Mouse (Mus musculus): ENCODE results near the gene Pitpnm2. TPM values are rescaled to one million over a fixed set of nuclear protein-coding genes. Genes with fewer than 3 reads are reported as not detected.
A peak's percentile ranks its signal among the peaks of the same experiment; 100 is the strongest.

The Pitpnm2 gene
- polyA plus RNA-seq, 1 experiment from 2014 or later = 9.2 TPM

DNA sequence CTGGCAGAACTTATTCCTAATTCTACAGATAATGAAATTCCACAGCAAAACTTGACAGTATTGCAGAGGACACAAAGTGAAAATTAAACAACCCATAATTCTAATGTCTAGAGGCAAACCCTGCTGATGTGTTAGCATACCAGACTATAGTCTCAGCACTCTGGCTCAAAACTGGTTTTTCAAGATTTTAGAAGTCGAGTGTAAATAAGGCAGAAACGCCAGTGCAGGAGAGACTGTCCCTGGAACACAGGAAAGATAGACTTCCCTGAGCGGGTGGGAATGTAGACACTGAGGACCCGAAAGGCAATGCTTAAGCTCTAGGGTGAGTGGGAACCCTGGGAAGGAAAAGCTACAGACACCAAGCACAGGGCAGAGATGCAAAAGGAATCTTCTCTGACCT is 12.5 kb upstream of the Pitpnm2 start:
- H3K4me3 ChIP-seq (ENCODE audit: low read depth, low read length) = no peak overlapping the region
- no peak for TF ChIP-seq CTCF (IDR thresholded peaks at IDR 0.05)
- no peak for TF ChIP-seq EP300 (IDR thresholded peaks at IDR 0.05)
- ATAC-seq = peak; percentile 65
- 59% methylated on average over 4 of the region's 4 CpGs for WGBS
- peak overlapping the region; percentile 51; the same call in 1 of the 2 replicates for H3K27ac ChIP-seq (ENCODE audit: low read length)
- H3K27me3 ChIP-seq (replicated peaks; ENCODE audit: insufficient read depth, low read length) = no peaks in the 10 kb centered on the region
- H3K36me3 ChIP-seq (ENCODE audit: insufficient read depth, low read length) = no peaks in the 10 kb centered on the region
- H3K4me2 ChIP-seq (replicated peaks; ENCODE audit: low read depth, low read length) = no peak overlapping the region
- H3K9me3 ChIP-seq (ENCODE audit: low read length) = no peaks in the 10 kb centered on the region
- no peak overlapping the region for H3K9ac ChIP-seq (replicated peaks; ENCODE audit: low read depth)
- DNase-seq (ENCODE audit: low spot score) = peak; percentile 68
- H3K4me1 ChIP-seq (ENCODE audit: insufficient read depth, low read depth, low read length) = peaks cover 7% of the 10 kb centered on the region; the same call in 1 of the 2 replicates

GRCm38 (mm10) chr5:124259133-124259532 is 9.6 kb upstream of the Pitpnm2 start:
- ATAC-seq (peak; percentile 60; the same call in 1 of the 2 replicates), DNase-seq (ENCODE audit: low spot score) (peak; percentile 57)
- H3K36me3 ChIP-seq (ENCODE audit: insufficient read depth, low read length) = no peaks in the 10 kb centered on the region
- H3K9ac ChIP-seq (replicated peaks; ENCODE audit: low read depth) = no peak overlapping the region
- WGBS = 30% methylated on average over 2 of the region's 2 CpGs
- H3K9me3 ChIP-seq (ENCODE audit: low read length) = no peaks in the 10 kb centered on the region
- peaks cover 7% of the 10 kb centered on the region; the same call in 1 of the 2 replicates for H3K4me1 ChIP-seq (ENCODE audit: insufficient read depth, low read depth, low read length)
- H3K4me3 ChIP-seq (ENCODE audit: low read depth, low read length) = no peak overlapping the region
- H3K27me3 ChIP-seq (replicated peaks; ENCODE audit: insufficient read depth, low read length) = no peaks in the 10 kb centered on the region
- no peak overlapping the region for H3K4me2 ChIP-seq (replicated peaks; ENCODE audit: low read depth, low read length)
- TF ChIP-seq EP300 (IDR thresholded peaks at IDR 0.05) (peak; percentile 46; the same call in 1 of the 2 replicates), CTCF (IDR thresholded peaks at IDR 0.05) (peak; percentile 60)
- no peak overlapping the region for H3K27ac ChIP-seq (ENCODE audit: low read length)

DNA sequence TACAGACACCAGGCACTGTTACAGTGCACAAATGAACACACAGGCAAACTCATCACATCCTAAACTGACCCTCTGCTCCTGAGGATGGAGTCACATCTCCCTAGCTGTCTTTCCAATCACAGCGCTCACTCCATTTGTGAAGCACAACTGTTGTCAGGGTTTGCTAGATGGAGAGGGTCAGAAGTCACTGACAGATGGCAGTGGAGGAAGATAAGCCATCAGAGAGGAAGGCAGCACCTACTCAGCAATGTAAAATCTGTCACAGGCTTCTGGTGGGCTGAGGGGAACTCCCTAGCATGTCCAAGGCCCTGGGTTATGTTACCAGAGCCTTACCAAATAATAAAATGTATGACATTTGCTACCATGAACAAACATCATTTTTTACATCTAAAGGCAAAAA is 8.5 kb upstream of the Pitpnm2 start:
- H3K4me3 ChIP-seq (ENCODE audit: low read depth, low read length) = no peak overlapping the region
- no peak overlapping the region for H3K9ac ChIP-seq (replicated peaks; ENCODE audit: low read depth)
- DNase-seq (ENCODE audit: low spot score) (no peak), ATAC-seq (no peak)
- no peaks in the 10 kb centered on the region for H3K27me3 ChIP-seq (replicated peaks; ENCODE audit: insufficient read depth, low read length)
- H3K9me3 ChIP-seq (ENCODE audit: low read length) = no peaks in the 10 kb centered on the region
- no peak overlapping the region for H3K4me2 ChIP-seq (replicated peaks; ENCODE audit: low read depth, low read length)
- H3K36me3 ChIP-seq (ENCODE audit: insufficient read depth, low read length) = no peaks in the 10 kb centered on the region
- WGBS = 100% methylated on average over 1 of the region's 1 CpGs
- peaks cover 4% of the 10 kb centered on the region; the same call in 1 of the 2 replicates for H3K4me1 ChIP-seq (ENCODE audit: insufficient read depth, low read depth, low read length)
- TF ChIP-seq EP300 (IDR thresholded peaks at IDR 0.05) (no peak), CTCF (IDR thresholded peaks at IDR 0.05) (no peak)
- H3K27ac ChIP-seq (ENCODE audit: low read length) = no peak overlapping the region

- ATAC-seq (no peak), DNase-seq (ENCODE audit: low spot score) (no peak)
- H3K36me3 ChIP-seq (ENCODE audit: insufficient read depth, low read length) = no peaks in the 10 kb centered on the region
Measured at GRCm38 (mm10) chr5:124255141-124255540, 5.6 kb upstream of the Pitpnm2 start.

DNA sequence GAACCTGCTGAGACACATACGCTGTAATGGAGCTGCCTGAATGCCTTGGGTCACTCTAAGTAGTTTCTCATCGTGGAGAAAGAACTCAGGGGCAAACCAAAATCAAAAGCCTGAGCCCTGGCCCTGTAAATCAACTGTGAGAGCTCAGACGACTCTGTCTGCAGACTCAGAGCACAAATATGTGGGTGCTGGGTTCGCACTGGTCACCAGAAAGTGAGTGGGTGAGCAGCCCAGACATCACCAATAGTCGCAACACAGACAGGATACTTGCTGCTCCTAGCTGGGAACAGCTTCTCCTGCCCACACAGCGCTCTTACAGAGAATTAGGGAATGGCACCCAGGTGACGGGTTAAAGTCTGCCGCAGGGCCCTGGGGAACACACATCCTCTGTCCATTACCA is 4.0 kb upstream of the Pitpnm2 start:
- Histone ChIP-seq H3K4me1 (ENCODE audit: insufficient read depth, low read depth, low read length) (no peaks in the 10 kb centered on the region), H3K9ac (replicated peaks; ENCODE audit: low read depth) (no peak overlapping the region), H3K4me3 (ENCODE audit: low read depth, low read length) (no peak overlapping the region), H3K27ac (ENCODE audit: low read length) (no peak overlapping the region), H3K27me3 (replicated peaks; ENCODE audit: insufficient read depth, low read length) (no peaks in the 10 kb centered on the region), H3K4me2 (replicated peaks; ENCODE audit: low read depth, low read length) (no peak overlapping the region), H3K36me3 (ENCODE audit: insufficient read depth, low read length) (no peaks in the 10 kb centered on the region), H3K9me3 (ENCODE audit: low read length) (no peaks in the 10 kb centered on the region)
- no peak for DNase-seq (ENCODE audit: low spot score)
- 74% methylated on average over 8 of the region's 8 CpGs for WGBS
- no peak for ATAC-seq
- no peak for TF ChIP-seq CTCF (IDR thresholded peaks at IDR 0.05)
- TF ChIP-seq EP300 (IDR thresholded peaks at IDR 0.05) = no peak

More at GRCm38 (mm10) chr5:124255141-124255540, 5.6 kb upstream of the Pitpnm2 start:
- Histone ChIP-seq H3K27ac (ENCODE audit: low read length) (no peak overlapping the region), H3K4me1 (ENCODE audit: insufficient read depth, low read depth, low read length) (no peaks in the 10 kb centered on the region), H3K4me2 (replicated peaks; ENCODE audit: low read depth, low read length) (no peak overlapping the region), H3K27me3 (replicated peaks; ENCODE audit: insufficient read depth, low read length) (no peaks in the 10 kb centered on the region), H3K4me3 (ENCODE audit: low read depth, low read length) (no peak overlapping the region), H3K9ac (replicated peaks; ENCODE audit: low read depth) (no peak overlapping the region), H3K9me3 (ENCODE audit: low read length) (no peaks in the 10 kb centered on the region)
- TF ChIP-seq CTCF (IDR thresholded peaks at IDR 0.05) (no peak), EP300 (IDR thresholded peaks at IDR 0.05) (no peak)
- WGBS = 92% methylated on average over 7 of the region's 7 CpGs

DNA sequence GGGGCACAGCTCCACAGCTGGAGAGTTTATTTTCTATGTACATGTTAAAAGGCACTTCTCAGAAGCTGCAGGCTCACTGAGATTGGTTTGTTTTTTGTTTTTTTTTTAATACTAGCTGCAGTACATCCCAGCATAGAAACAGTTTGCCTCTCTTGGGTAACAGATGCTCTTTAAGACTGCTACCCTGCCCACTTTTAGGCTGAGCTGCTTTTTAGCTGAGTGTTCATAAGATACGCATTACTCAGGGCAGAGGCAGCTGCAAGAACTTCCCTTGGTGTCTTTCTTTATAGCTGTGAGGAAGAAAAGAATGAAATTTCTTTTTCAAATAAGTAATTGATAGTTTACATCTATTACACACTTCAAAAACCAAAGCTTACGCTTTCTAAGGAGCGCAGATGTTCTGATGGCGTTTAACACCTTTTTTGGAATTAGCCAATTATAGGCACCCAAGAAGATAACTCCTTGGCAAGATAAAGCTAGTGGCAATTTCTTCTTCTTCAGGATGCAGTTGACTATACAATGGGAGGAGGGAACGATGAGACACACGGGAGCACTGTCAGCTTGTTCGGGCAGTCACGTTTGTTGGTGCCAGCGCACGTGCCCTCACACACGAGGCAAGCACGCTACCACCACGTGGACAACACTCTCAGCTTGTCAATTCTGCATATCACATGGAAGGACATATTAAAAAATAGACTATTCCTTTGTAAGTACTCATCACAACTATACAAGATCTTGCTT is 3.2 kb upstream of the Pitpnm2 start:
- H3K9ac ChIP-seq (replicated peaks; ENCODE audit: low read depth) = no peak overlapping the region
- no peaks in the 10 kb centered on the region for H3K9me3 ChIP-seq (ENCODE audit: low read length)
- H3K27ac ChIP-seq (ENCODE audit: low read length) = no peak overlapping the region
- no peaks in the 10 kb centered on the region for H3K36me3 ChIP-seq (ENCODE audit: insufficient read depth, low read length)
- no peaks in the 10 kb centered on the region for H3K27me3 ChIP-seq (replicated peaks; ENCODE audit: insufficient read depth, low read length)
- ATAC-seq = no peak
- H3K4me3 ChIP-seq (ENCODE audit: low read depth, low read length) = no peak overlapping the region
- no peak for DNase-seq (ENCODE audit: low spot score)
- WGBS = 93% methylated on average over 13 of the region's 13 CpGs
- TF ChIP-seq EP300 (IDR thresholded peaks at IDR 0.05) (no peak), CTCF (IDR thresholded peaks at IDR 0.05) (no peak)
- H3K4me1 ChIP-seq (ENCODE audit: insufficient read depth, low read depth, low read length) = 0 out of 2 replicates have a peak, but pooled peaks cover 8% of the 10 kb centered on the region
- H3K4me2 ChIP-seq (replicated peaks; ENCODE audit: low read depth, low read length) = no peak overlapping the region

Measured in lung, postnatal 0 days (tissue).